Mouse (Mus musculus): ENCODE measurements around the gene Slc25a51.

DNA sequence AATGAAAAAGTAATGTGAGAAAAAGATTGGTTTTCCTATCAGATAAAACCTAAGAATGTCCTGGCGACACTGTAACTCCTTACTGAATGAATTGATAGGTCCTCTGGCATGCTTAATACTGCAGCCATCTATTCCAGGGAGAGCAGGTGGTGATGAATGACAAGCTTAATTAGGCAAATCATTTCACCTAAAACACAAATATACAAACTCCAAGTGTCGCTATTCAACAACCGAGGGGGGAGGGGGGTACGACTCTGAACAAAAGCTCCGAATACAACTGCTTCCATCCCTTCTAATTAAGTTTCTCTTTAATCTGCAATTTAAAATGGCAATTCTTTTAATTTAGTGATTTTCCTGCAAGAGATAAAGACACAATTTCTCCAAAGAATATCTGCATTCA lies 40.4 kb upstream of the Slc25a51 start:
- TF ChIP-seq CTCF (IDR thresholded peaks at IDR 0.05) (no peak), EP300 (IDR thresholded peaks at IDR 0.05) (no peak)

Measured in lung, postnatal 0 days (tissue).